Mouse (Mus musculus): Measurements from ENCODE around the gene Elf2. TPM values are rescaled to one million over a fixed set of nuclear protein-coding genes. Genes with fewer than 3 reads are reported as not detected.
A peak's percentile ranks its signal among the peaks of the same experiment; 100 is the strongest.

The Elf2 gene
- total and polyA plus RNA-seq, 3 experiments: 25.6 to 56.9 (median 55.7) TPM

DNA sequence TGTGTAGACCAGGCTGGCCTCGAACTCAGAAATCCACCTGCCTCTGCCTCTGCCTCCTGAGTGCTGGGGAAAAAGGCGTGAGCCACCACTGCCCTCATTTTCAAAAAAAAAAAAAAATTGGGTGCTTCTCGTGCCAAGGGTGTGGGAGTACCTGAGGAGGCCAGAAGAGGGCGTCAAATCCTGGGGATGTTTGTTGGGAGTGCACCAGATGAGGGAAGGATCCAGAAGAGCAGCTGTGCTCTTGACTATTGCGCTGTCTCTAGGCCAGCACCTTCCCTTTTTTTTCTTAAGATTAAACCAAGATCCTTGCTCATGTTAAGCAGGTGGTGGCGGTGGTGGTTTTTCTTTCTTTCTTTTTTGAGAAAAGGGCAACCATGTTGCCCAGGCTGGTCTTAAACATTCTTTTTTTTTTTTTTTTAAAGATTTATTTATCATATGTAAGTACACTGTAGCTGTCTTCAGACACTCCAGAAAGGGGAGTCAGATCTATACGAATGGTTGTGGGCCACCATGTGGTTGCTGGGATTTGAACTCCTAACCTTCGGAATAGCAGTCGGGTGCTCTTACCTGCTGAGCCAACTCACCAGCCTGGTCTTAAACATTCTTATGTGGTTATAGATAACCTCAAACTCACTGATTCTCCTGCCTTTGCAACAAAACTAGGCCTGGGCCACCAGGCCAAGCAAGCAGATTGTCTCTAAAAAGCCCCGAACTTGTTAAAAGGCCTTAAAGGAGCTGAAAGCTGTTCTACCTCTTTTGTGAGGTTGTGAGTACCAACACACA lies 112.2 kb downstream of the Elf2 start:
- Histone ChIP-seq H3K4me3 (no peak overlapping the region), H3K27ac (no peak overlapping the region), H3K9ac (ENCODE audit: low read depth, low read length) (no peak overlapping the region), H3K27me3 (ENCODE audit: control insufficient read depth, insufficient read depth, low read length) (no peaks in the 10 kb centered on the region), H3K36me3 (ENCODE audit: control insufficient read depth, insufficient read depth, low read length) (peaks cover 2% of the 10 kb centered on the region), H3K4me1 (ENCODE audit: control insufficient read depth, insufficient read depth, low read length) (peaks cover 4% of the 10 kb centered on the region; the same call in 1 of the 2 replicates), H3K79me2 (replicated peaks; ENCODE audit: control insufficient read depth, insufficient read depth, low read length) (peaks cover 4% of the 10 kb centered on the region; the same call in 1 of the 2 replicates)
- intact Hi-C loops (cut with DNase I): no loop called here
- peak; percentile 49 to 65 for DNase-seq
- 72% methylated on average over 10 of the region's 10 CpGs for WGBS
- peak; percentile 66 for TF ChIP-seq CTCF (IDR thresholded peaks at IDR 0.05)
- no peak for TF ChIP-seq EP300 (IDR thresholded peaks at IDR 0.05; ENCODE audit: insufficient read depth, low read depth, low read length)

DNA sequence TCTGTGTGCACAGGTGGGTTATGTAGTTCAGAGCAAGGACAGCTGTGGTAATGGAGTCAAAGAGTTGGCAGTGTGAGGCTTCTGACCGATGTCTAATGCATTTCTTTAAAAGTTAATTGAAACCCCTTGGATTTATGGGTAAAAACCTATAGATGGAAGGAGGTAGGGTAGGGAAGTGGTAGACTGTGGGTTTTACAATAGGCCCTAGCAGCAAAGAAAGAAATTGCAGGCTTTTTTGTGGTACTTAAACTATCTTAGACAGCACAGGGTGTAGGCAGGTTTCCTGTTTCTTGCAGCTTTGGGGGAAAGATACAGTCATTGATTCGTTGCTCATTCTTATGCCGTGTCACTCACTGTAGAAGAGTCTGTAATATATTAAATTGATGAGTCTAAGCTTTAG lies 113.9 kb downstream of the Elf2 start:
- Histone ChIP-seq H3K27ac (no peak overlapping the region), H3K4me1 (ENCODE audit: control insufficient read depth, insufficient read depth, low read length) (peaks cover 3% of the 10 kb centered on the region), H3K4me3 (no peak overlapping the region), H3K36me3 (ENCODE audit: control insufficient read depth, insufficient read depth, low read length) (no peaks in the 10 kb centered on the region; the same call in 1 of the 2 replicates), H3K27me3 (ENCODE audit: control insufficient read depth, insufficient read depth, low read length) (no peaks in the 10 kb centered on the region), H3K79me2 (replicated peaks; ENCODE audit: control insufficient read depth, insufficient read depth, low read length) (peaks cover 4% of the 10 kb centered on the region; the same call in 1 of the 2 replicates), H3K9ac (ENCODE audit: low read depth, low read length) (no peak overlapping the region)
- WGBS: 43% methylated on average over 3 of the region's 3 CpGs
- intact Hi-C loops (cut with DNase I): no loop called here
- no peak for TF ChIP-seq EP300 (IDR thresholded peaks at IDR 0.05; ENCODE audit: insufficient read depth, low read depth, low read length)
- TF ChIP-seq POLR2A (IDR thresholded peaks at IDR 0.05; ENCODE audit: insufficient read depth, low read depth, low read length): no peak
- no peak for DNase-seq

DNA sequence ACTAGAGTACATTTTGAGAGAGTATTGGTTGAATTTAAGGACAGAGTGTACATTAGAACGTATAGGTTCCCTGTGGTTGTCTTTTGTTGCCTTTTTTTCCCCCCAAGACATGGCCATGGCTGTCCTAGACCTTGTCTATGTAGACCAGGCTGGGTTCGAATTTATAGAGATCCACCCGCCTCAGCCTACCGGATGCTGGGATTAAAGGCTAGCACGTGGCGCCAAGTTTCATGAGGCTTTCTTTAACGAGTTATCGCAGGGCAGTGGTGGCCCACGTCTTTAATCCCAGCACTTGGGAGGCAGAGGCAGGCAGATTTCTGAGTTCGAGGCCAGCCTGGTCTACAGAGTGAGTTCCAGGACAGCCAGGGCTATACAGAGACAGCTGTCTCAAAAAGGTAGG lies 114.5 kb downstream of the Elf2 start:
- no peak for DNase-seq
- H3K9ac ChIP-seq (ENCODE audit: low read depth, low read length): no peak overlapping the region
- intact Hi-C loops (cut with DNase I): no loop called here
- H3K4me1 ChIP-seq (ENCODE audit: control insufficient read depth, insufficient read depth, low read length): peaks cover 3% of the 10 kb centered on the region
- TF ChIP-seq EP300 (IDR thresholded peaks at IDR 0.05; ENCODE audit: insufficient read depth, low read depth, low read length): no peak
- no peaks in the 10 kb centered on the region; the same call in 1 of the 2 replicates for H3K36me3 ChIP-seq (ENCODE audit: control insufficient read depth, insufficient read depth, low read length)
- peak overlapping the region; percentile 57 for H3K4me3 ChIP-seq
- H3K79me2 ChIP-seq (replicated peaks; ENCODE audit: control insufficient read depth, insufficient read depth, low read length): peaks cover 4% of the 10 kb centered on the region; the same call in 1 of the 2 replicates
- WGBS: 91% methylated on average over 10 of the region's 10 CpGs
- no peaks in the 10 kb centered on the region for H3K27me3 ChIP-seq (ENCODE audit: control insufficient read depth, insufficient read depth, low read length)
- no peak overlapping the region; the same call in 1 of the 2 replicates for H3K27ac ChIP-seq

DNA sequence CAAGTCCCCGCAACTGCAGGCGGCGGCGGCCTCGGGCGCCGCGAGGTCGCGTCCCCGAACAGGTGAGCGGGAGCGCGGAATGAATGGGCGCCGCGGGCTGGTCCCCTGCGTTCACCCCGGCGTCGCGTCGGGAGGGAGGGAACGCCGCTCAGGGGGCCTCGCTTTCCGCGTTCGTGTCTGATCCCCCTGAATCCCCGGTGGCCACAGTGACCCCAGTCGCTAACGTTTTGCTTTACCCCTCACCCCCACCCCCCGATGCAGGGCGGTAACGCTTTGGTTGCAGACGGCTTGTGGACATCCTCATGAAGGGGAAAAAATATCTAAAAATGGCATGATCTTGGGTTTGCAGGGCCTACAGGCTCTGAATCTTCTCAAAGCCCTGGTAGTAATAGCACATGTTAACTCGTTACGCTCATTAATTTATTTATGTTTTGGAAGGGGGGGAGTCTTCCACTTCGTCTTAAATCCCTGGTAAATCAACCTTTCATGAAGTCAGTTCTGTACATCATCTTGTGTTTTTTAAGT lies 115.2 kb downstream of the Elf2 start:
- TF ChIP-seq CTCF (IDR thresholded peaks at IDR 0.05): no peak
- TF ChIP-seq EP300 (IDR thresholded peaks at IDR 0.05; ENCODE audit: insufficient read depth, low read depth, low read length): no peak
- TF ChIP-seq POLR2A (IDR thresholded peaks at IDR 0.05; ENCODE audit: insufficient read depth, low read depth, low read length): no peak
- WGBS: 3% methylated on average over 39 of the region's 39 CpGs
- Histone ChIP-seq H3K4me3 (peak overlapping the region; percentile 57), H3K36me3 (ENCODE audit: control insufficient read depth, insufficient read depth, low read length) (no peaks in the 10 kb centered on the region; the same call in 1 of the 2 replicates), H3K79me2 (replicated peaks; ENCODE audit: control insufficient read depth, insufficient read depth, low read length) (peaks cover 4% of the 10 kb centered on the region; the same call in 1 of the 2 replicates), H3K27ac (peak overlapping the region; percentile 100), H3K4me1 (ENCODE audit: control insufficient read depth, insufficient read depth, low read length) (peaks cover 3% of the 10 kb centered on the region), H3K27me3 (ENCODE audit: control insufficient read depth, insufficient read depth, low read length) (no peaks in the 10 kb centered on the region), H3K9ac (ENCODE audit: low read depth, low read length) (peak overlapping the region; percentile 91)
- intact Hi-C loops (cut with DNase I): no loop called here
- no peak for DNase-seq

DNA sequence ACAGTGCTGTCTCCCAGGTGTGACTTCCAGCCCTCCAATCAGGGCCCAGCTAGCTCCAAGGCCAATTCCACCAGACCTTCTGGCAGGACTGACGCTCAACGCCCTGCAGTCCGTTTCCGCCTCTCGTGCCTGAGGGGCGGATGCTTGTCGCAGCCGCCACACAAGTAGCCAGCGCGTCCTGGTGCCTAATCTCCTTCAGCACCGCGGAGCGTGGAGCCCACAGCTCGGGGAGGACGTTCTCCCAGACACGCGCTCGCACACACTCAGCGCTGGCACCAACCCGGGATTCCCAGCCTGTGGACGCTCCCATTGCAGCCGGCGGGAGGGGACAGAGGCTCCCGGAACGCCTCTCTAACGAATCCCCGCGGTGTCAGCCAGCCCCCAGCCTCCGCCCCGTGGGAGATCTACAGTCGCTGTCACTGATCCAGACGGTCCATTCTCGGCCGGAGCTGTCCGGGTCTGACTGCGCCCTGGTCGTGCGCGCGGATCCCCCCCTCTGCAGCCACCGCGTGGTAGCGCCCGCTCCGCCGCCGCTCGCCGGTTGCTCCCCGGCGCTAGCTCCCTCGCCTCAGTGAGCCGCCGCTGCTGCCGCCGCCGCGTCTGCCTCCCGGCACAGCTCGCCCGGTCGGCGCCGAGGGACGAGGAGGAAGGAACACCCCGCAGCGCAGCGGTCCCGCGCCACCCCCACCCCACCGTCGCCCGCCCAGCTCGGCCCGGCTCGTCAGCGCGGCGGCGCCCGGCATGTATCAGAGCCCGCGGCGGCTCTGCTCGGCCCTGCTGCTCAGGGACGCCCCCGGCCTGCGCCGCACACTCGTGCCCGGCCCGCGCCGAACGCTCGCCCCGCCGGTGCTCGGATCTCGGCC lies 115.9 kb downstream of the Elf2 start, which contains the start of gene Noct:
Noct (plus strand) TSS at position 85 of the 863 bp plus-strand sequence.
- H3K36me3 ChIP-seq (ENCODE audit: control insufficient read depth, insufficient read depth, low read length): no peaks in the 10 kb centered on the region; the same call in 1 of the 2 replicates
- peaks cover 1% of the 10 kb centered on the region for H3K4me1 ChIP-seq (ENCODE audit: control insufficient read depth, insufficient read depth, low read length)
- peak; percentile 91 to 93 for DNase-seq
- WGBS: under 1% methylated on average over 99 of the region's 100 CpGs
- intact Hi-C loops (cut with DNase I): loop anchor here (1.0 to 5.0 kb wide), 2 partner anchors 30 to 67 kb away; no protein-coding TSS in a partner anchor
- peak within 1 kb of the TSS; percentile 91 for H3K9ac ChIP-seq (ENCODE audit: low read depth, low read length)
- peaks cover 2% of the 10 kb centered on the region; the same call in 1 of the 2 replicates for H3K79me2 ChIP-seq (replicated peaks; ENCODE audit: control insufficient read depth, insufficient read depth, low read length)
- peak within 1 kb of the TSS; percentile 57 for H3K4me3 ChIP-seq
- no peaks in the 10 kb centered on the region for H3K27me3 ChIP-seq (ENCODE audit: control insufficient read depth, insufficient read depth, low read length)
- H3K27ac ChIP-seq: peak within 1 kb of the TSS; percentile 100
- TF ChIP-seq POLR2A (IDR thresholded peaks at IDR 0.05; ENCODE audit: insufficient read depth, low read depth, low read length) (peak; percentile 75), EP300 (IDR thresholded peaks at IDR 0.05; ENCODE audit: insufficient read depth, low read depth, low read length) (peak; percentile 91), CTCF (IDR thresholded peaks at IDR 0.05) (no peak)

Measured in heart, adult 2 months (tissue).